Mouse (Mus musculus): ENCODE results near the gene Rnf114.

- TF ChIP-seq MAFK (IDR thresholded peaks at IDR 0.05; ENCODE audit: insufficient replicate concordance, low read length) (no peak), IRF4 (IDR thresholded peaks at IDR 0.05; ENCODE audit: low read depth, low read length) (no peak), EP300 (IDR thresholded peaks at IDR 0.05; ENCODE audit: low read length) (no peak), MAZ (IDR thresholded peaks at IDR 0.05; ENCODE audit: low read depth, low read length) (no peak), CHD2 (IDR thresholded peaks at IDR 0.05; ENCODE audit: low read length) (no peak), POLR2A (IDR thresholded peaks at IDR 0.05; ENCODE audit: low read depth, low read length) (no peak), MYC (IDR thresholded peaks at IDR 0.05; ENCODE audit: low read depth, low read length) (no peak)
Measured at GRCm38 (mm10) chr2:167519606-167520252, 27.3 kb downstream of the Rnf114 start.
